Mouse (Mus musculus): ENCODE measurements around the gene Supt16. TPM values are rescaled to one million over a fixed set of nuclear protein-coding genes. Genes with fewer than 3 reads are reported as not detected.

The Supt16 gene
- 7.7 and 8.7 TPM in 2 replicates for polyA plus RNA-seq (2012; rRNA removed)

GRCm38 (mm10) chr14:52197156-52197878, at the start of gene Supt16:
Gene Supt16 (minus strand): TSS chr14:52197416.
- TF ChIP-seq POLR2A (IDR thresholded peaks at IDR 0.05; ENCODE audit: low read depth, low read length) = peak; percentile 46; the same call in 1 of the 2 replicates
- TF ChIP-seq CTCF (IDR thresholded peaks at IDR 0.05; ENCODE audit: extremely low read depth, insufficient read depth, insufficient read length, insufficient replicate concordance) = no peak
- WGBS = under 1% methylated on average over 59 of the region's 59 CpGs
- Histone ChIP-seq H3K4me1 (ENCODE audit: control insufficient read depth, insufficient read depth, insufficient read length) (no peaks in the 10 kb centered on the region; the same call in 1 of the 2 replicates), H3K27ac (ENCODE audit: insufficient read depth, low read length) (peak within 1 kb of the TSS; percentile 99), H3K36me3 (ENCODE audit: control insufficient read depth, insufficient read depth, low read length) (peaks cover 16% of the 10 kb centered on the region), H3K27me3 (ENCODE audit: control insufficient read depth, insufficient read depth, low read length) (no peaks in the 10 kb centered on the region), H3K4me3 (ENCODE audit: extremely low read depth, insufficient read depth, insufficient read length) (peak within 1 kb of the TSS; percentile 92)
- DNase-seq (ENCODE audit: low read depth in 1 of 2, low spot score in 2 of 2) = peak; percentile 67 to 70

GRCm38 (mm10) chr14:52246129-52246528, 48.9 kb upstream of the Supt16 start:
- Histone ChIP-seq H3K27ac (ENCODE audit: insufficient read depth, low read length) (no peak overlapping the region), H3K4me1 (ENCODE audit: control insufficient read depth, insufficient read depth, insufficient read length) (peaks cover 9% of the 10 kb centered on the region), H3K36me3 (ENCODE audit: control insufficient read depth, insufficient read depth, low read length) (no peaks in the 10 kb centered on the region), H3K4me3 (ENCODE audit: extremely low read depth, insufficient read depth, insufficient read length) (no peak overlapping the region), H3K27me3 (ENCODE audit: control insufficient read depth, insufficient read depth, low read length) (no peaks in the 10 kb centered on the region)
- no peak for TF ChIP-seq CTCF (IDR thresholded peaks at IDR 0.05; ENCODE audit: extremely low read depth, insufficient read depth, insufficient read length, insufficient replicate concordance)
- TF ChIP-seq POLR2A (IDR thresholded peaks at IDR 0.05; ENCODE audit: low read depth, low read length) = no peak
- WGBS = 72% methylated on average over 4 of the region's 4 CpGs
- DNase-seq (ENCODE audit: low read depth in 1 of 2, low spot score in 2 of 2) = no peak

- 14% methylated on average over 7 of the region's 7 CpGs for WGBS
- peak overlapping the region; percentile 26; the same call in 1 of the 2 replicates for H3K4me3 ChIP-seq (ENCODE audit: extremely low read depth, insufficient read depth, insufficient read length)
- no peak for DNase-seq (ENCODE audit: low read depth in 1 of 2, low spot score in 2 of 2)
- H3K4me1 ChIP-seq (ENCODE audit: control insufficient read depth, insufficient read depth, insufficient read length) = peaks cover 9% of the 10 kb centered on the region
- 0 out of 2 replicates have a peak overlapping the region, but pooled peaks have one; percentile 8 for H3K27ac ChIP-seq (ENCODE audit: insufficient read depth, low read length)
- no peaks in the 10 kb centered on the region for H3K27me3 ChIP-seq (ENCODE audit: control insufficient read depth, insufficient read depth, low read length)
- no peaks in the 10 kb centered on the region for H3K36me3 ChIP-seq (ENCODE audit: control insufficient read depth, insufficient read depth, low read length)
- no peak for TF ChIP-seq CTCF (IDR thresholded peaks at IDR 0.05; ENCODE audit: extremely low read depth, insufficient read depth, insufficient read length, insufficient replicate concordance)
Measured at GRCm38 (mm10) chr14:52244690-52245042, 47.5 kb upstream of the Supt16 start.

- peak; percentile 99 to 100 for DNase-seq (ENCODE audit: low read depth in 1 of 2, low spot score in 2 of 2)
- under 1% methylated on average over 32 of the region's 32 CpGs for WGBS
- TF ChIP-seq POLR2A (IDR thresholded peaks at IDR 0.05; ENCODE audit: low read depth, low read length) = peak; percentile 31; the same call in 1 of the 2 replicates
- TF ChIP-seq CTCF (IDR thresholded peaks at IDR 0.05; ENCODE audit: extremely low read depth, insufficient read depth, insufficient read length, insufficient replicate concordance) = no peak
- H3K4me3 ChIP-seq (ENCODE audit: extremely low read depth, insufficient read depth, insufficient read length) = peak overlapping the region; percentile 88
- H3K27ac ChIP-seq (ENCODE audit: insufficient read depth, low read length) = peak overlapping the region; percentile 31
- no peaks in the 10 kb centered on the region for H3K36me3 ChIP-seq (ENCODE audit: control insufficient read depth, insufficient read depth, low read length)
- H3K27me3 ChIP-seq (ENCODE audit: control insufficient read depth, insufficient read depth, low read length) = no peaks in the 10 kb centered on the region
- peaks cover 9% of the 10 kb centered on the region for H3K4me1 ChIP-seq (ENCODE audit: control insufficient read depth, insufficient read depth, insufficient read length)
Measured at GRCm38 (mm10) chr14:52244041-52244689, 46.9 kb upstream of the Supt16 start.

GRCm38 (mm10) chr14:52236216-52236615, 39.0 kb upstream of the Supt16 start:
- H3K4me3 ChIP-seq (ENCODE audit: extremely low read depth, insufficient read depth, insufficient read length) = no peak overlapping the region
- H3K27ac ChIP-seq (ENCODE audit: insufficient read depth, low read length) = no peak overlapping the region
- no peak for TF ChIP-seq POLR2A (IDR thresholded peaks at IDR 0.05; ENCODE audit: low read depth, low read length)
- TF ChIP-seq CTCF (IDR thresholded peaks at IDR 0.05; ENCODE audit: extremely low read depth, insufficient read depth, insufficient read length, insufficient replicate concordance) = no peak
- no peaks in the 10 kb centered on the region for H3K4me1 ChIP-seq (ENCODE audit: control insufficient read depth, insufficient read depth, insufficient read length)
- peaks cover 33% of the 10 kb centered on the region for H3K36me3 ChIP-seq (ENCODE audit: control insufficient read depth, insufficient read depth, low read length)
- WGBS = 98% methylated on average over 1 of the region's 1 CpGs
- no peak for DNase-seq (ENCODE audit: low read depth in 1 of 2, low spot score in 2 of 2)
- H3K27me3 ChIP-seq (ENCODE audit: control insufficient read depth, insufficient read depth, low read length) = no peaks in the 10 kb centered on the region

GRCm38 (mm10) chr14:52235165-52235564, 37.9 kb upstream of the Supt16 start:
- no peaks in the 10 kb centered on the region for H3K4me1 ChIP-seq (ENCODE audit: control insufficient read depth, insufficient read depth, insufficient read length)
- peaks cover 40% of the 10 kb centered on the region for H3K36me3 ChIP-seq (ENCODE audit: control insufficient read depth, insufficient read depth, low read length)
- no peak for DNase-seq (ENCODE audit: low read depth in 1 of 2, low spot score in 2 of 2)
- WGBS = 90% methylated on average over 7 of the region's 7 CpGs
- H3K27me3 ChIP-seq (ENCODE audit: control insufficient read depth, insufficient read depth, low read length) = no peaks in the 10 kb centered on the region
- H3K27ac ChIP-seq (ENCODE audit: insufficient read depth, low read length) = no peak overlapping the region
- H3K4me3 ChIP-seq (ENCODE audit: extremely low read depth, insufficient read depth, insufficient read length) = no peak overlapping the region
- no peak for TF ChIP-seq CTCF (IDR thresholded peaks at IDR 0.05; ENCODE audit: extremely low read depth, insufficient read depth, insufficient read length, insufficient replicate concordance)
- no peak for TF ChIP-seq POLR2A (IDR thresholded peaks at IDR 0.05; ENCODE audit: low read depth, low read length)

GRCm38 (mm10) chr14:52232249-52232648, 35.0 kb upstream of the Supt16 start:
- H3K4me3 ChIP-seq (ENCODE audit: extremely low read depth, insufficient read depth, insufficient read length) = no peak overlapping the region
- H3K27me3 ChIP-seq (ENCODE audit: control insufficient read depth, insufficient read depth, low read length) = no peaks in the 10 kb centered on the region
- H3K27ac ChIP-seq (ENCODE audit: insufficient read depth, low read length) = no peak overlapping the region
- 88% methylated on average over 6 of the region's 6 CpGs for WGBS
- TF ChIP-seq POLR2A (IDR thresholded peaks at IDR 0.05; ENCODE audit: low read depth, low read length) (no peak), CTCF (IDR thresholded peaks at IDR 0.05; ENCODE audit: extremely low read depth, insufficient read depth, insufficient read length, insufficient replicate concordance) (no peak)
- peaks cover 49% of the 10 kb centered on the region for H3K36me3 ChIP-seq (ENCODE audit: control insufficient read depth, insufficient read depth, low read length)
- no peaks in the 10 kb centered on the region for H3K4me1 ChIP-seq (ENCODE audit: control insufficient read depth, insufficient read depth, insufficient read length)
- DNase-seq (ENCODE audit: low read depth in 1 of 2, low spot score in 2 of 2) = no peak
